Mouse (Mus musculus) bone marrow macrophage, adult 2 months (primary cell): ENCODE measurements around the gene Zfp384.

Experiments used
- CTCF ChIP-seq: IDR thresholded peaks from 2 replicates; pipeline ENCODE4 v1.5.1; 2012; ENCODE audit warnings: low read depth, mild to moderate bottlenecking, low read length, moderate library complexity
- POLR2A ChIP-seq: IDR thresholded peaks from 2 replicates; pipeline ENCODE4 v1.6.1; 2012; ENCODE audit warnings: mild to moderate bottlenecking, low read depth, low read length, borderline replicate concordance

GRCm38 (mm10) chr6:125071170-125071895 is 62.4 kb downstream of the Zfp384 start:
- TF ChIP-seq CTCF: no peak
- no peak for TF ChIP-seq POLR2A
